Mouse (Mus musculus) megakaryocyte, embryonic 14.5 days (primary cell): Measurements from ENCODE around the gene Ap1s1.

Experiments used
- FLI1 ChIP-seq: IDR thresholded peaks from 2 replicates; pipeline ENCODE4 v1.6.1; 2012; ENCODE audit warnings: low read length, inconsistent platforms, mixed read lengths
- GATA1 ChIP-seq: IDR thresholded peaks from 3 replicates; pipeline ENCODE4 v1.6.1; 2012; ENCODE audit warnings: mixed read lengths, low read length, inconsistent platforms, borderline replicate concordance

GRCm38 (mm10) chr5:137029643-137030415 is 16.1 kb downstream of the Ap1s1 start:
- no peak for TF ChIP-seq GATA1
- no peak for TF ChIP-seq FLI1
